Mouse (Mus musculus): ENCODE data around the gene Tmed2. TPM values are rescaled to one million over a fixed set of nuclear protein-coding genes. Genes with fewer than 3 reads are reported as not detected.

Tmed2 gene
- polyA plus RNA-seq, 1 experiment from 2014 or later: 397 TPM

- no peak overlapping the region for H3K4me2 ChIP-seq (ENCODE audit: low read length)
- no peak overlapping the region for H3K9ac ChIP-seq (replicated peaks; ENCODE audit: low read depth, low read length)
- H3K27me3 ChIP-seq (replicated peaks; ENCODE audit: control insufficient read depth, insufficient read depth, low read length): no peaks in the 10 kb centered on the region
- no peaks in the 10 kb centered on the region for H3K4me1 ChIP-seq (replicated peaks; ENCODE audit: control insufficient read depth, insufficient read depth, low read length)
- H3K36me3 ChIP-seq (ENCODE audit: control insufficient read depth, insufficient read depth): peaks cover 5% of the 10 kb centered on the region; the same call in 1 of the 2 replicates
- H3K4me3 ChIP-seq (replicated peaks; ENCODE audit: low read length): no peak overlapping the region
- H3K9me3 ChIP-seq (ENCODE audit: control insufficient read depth, low read length): no peaks in the 10 kb centered on the region
- WGBS: 81% methylated on average over 10 of the region's 10 CpGs
- H3K27ac ChIP-seq (ENCODE audit: low read length): no peak overlapping the region
- no peak for ATAC-seq
These were observed 21.8 kb upstream of the Tmed2 start for GRCm38 (mm10) chr5:124518648-124519047.

GRCm38 (mm10) chr5:124521588-124521987 lies 18.9 kb upstream of the Tmed2 start:
- no peak for ATAC-seq
- H3K27ac ChIP-seq (ENCODE audit: low read length): no peak overlapping the region
- no peak overlapping the region for H3K4me3 ChIP-seq (replicated peaks; ENCODE audit: low read length)
- no peaks in the 10 kb centered on the region for H3K4me1 ChIP-seq (replicated peaks; ENCODE audit: control insufficient read depth, insufficient read depth, low read length)
- 87% methylated on average over 4 of the region's 4 CpGs for WGBS
- H3K9me3 ChIP-seq (ENCODE audit: control insufficient read depth, low read length): no peaks in the 10 kb centered on the region
- no peak overlapping the region for H3K4me2 ChIP-seq (ENCODE audit: low read length)
- H3K27me3 ChIP-seq (replicated peaks; ENCODE audit: control insufficient read depth, insufficient read depth, low read length): no peaks in the 10 kb centered on the region
- no peak overlapping the region for H3K9ac ChIP-seq (replicated peaks; ENCODE audit: low read depth, low read length)
- H3K36me3 ChIP-seq (ENCODE audit: control insufficient read depth, insufficient read depth): no peaks in the 10 kb centered on the region

- Histone ChIP-seq H3K4me1 (replicated peaks; ENCODE audit: control insufficient read depth, insufficient read depth, low read length) (no peaks in the 10 kb centered on the region; the same call in 1 of the 2 replicates), H3K27me3 (replicated peaks; ENCODE audit: control insufficient read depth, insufficient read depth, low read length) (no peaks in the 10 kb centered on the region), H3K9me3 (ENCODE audit: control insufficient read depth, low read length) (no peaks in the 10 kb centered on the region), H3K27ac (ENCODE audit: low read length) (no peak overlapping the region), H3K4me2 (ENCODE audit: low read length) (no peak overlapping the region), H3K36me3 (ENCODE audit: control insufficient read depth, insufficient read depth) (no peaks in the 10 kb centered on the region), H3K9ac (replicated peaks; ENCODE audit: low read depth, low read length) (no peak overlapping the region), H3K4me3 (replicated peaks; ENCODE audit: low read length) (no peak overlapping the region)
- WGBS: 95% methylated on average over 8 of the region's 8 CpGs
- ATAC-seq: no peak
These were observed 17.5 kb upstream of the Tmed2 start for GRCm38 (mm10) chr5:124523032-124523431.

- no peak overlapping the region for H3K4me3 ChIP-seq (replicated peaks; ENCODE audit: low read length)
- H3K4me2 ChIP-seq (ENCODE audit: low read length): no peak overlapping the region
- H3K4me1 ChIP-seq (replicated peaks; ENCODE audit: control insufficient read depth, insufficient read depth, low read length): peaks cover 18% of the 10 kb centered on the region
- no peaks in the 10 kb centered on the region for H3K36me3 ChIP-seq (ENCODE audit: control insufficient read depth, insufficient read depth)
- no peak overlapping the region for H3K9ac ChIP-seq (replicated peaks; ENCODE audit: low read depth, low read length)
- no peaks in the 10 kb centered on the region for H3K9me3 ChIP-seq (ENCODE audit: control insufficient read depth, low read length)
- H3K27ac ChIP-seq (ENCODE audit: low read length): no peak overlapping the region
- 92% methylated on average over 5 of the region's 5 CpGs for WGBS
- no peak for ATAC-seq
- no peaks in the 10 kb centered on the region for H3K27me3 ChIP-seq (replicated peaks; ENCODE audit: control insufficient read depth, insufficient read depth, low read length)
These were observed 15.6 kb upstream of the Tmed2 start for GRCm38 (mm10) chr5:124524943-124525342.

GRCm38 (mm10) chr5:124528351-124528750 lies 12.1 kb upstream of the Tmed2 start:
- Histone ChIP-seq H3K9me3 (ENCODE audit: control insufficient read depth, low read length) (no peaks in the 10 kb centered on the region), H3K4me3 (replicated peaks; ENCODE audit: low read length) (no peak overlapping the region), H3K27me3 (replicated peaks; ENCODE audit: control insufficient read depth, insufficient read depth, low read length) (no peaks in the 10 kb centered on the region), H3K4me2 (ENCODE audit: low read length) (no peak overlapping the region; the same call in 1 of the 2 replicates), H3K27ac (ENCODE audit: low read length) (no peak overlapping the region), H3K4me1 (replicated peaks; ENCODE audit: control insufficient read depth, insufficient read depth, low read length) (peaks cover 31% of the 10 kb centered on the region), H3K36me3 (ENCODE audit: control insufficient read depth, insufficient read depth) (no peaks in the 10 kb centered on the region), H3K9ac (replicated peaks; ENCODE audit: low read depth, low read length) (no peak overlapping the region)
- 66% methylated on average over 4 of the region's 4 CpGs for WGBS
- ATAC-seq: no peak

GRCm38 (mm10) chr5:124528791-124529190 lies 11.7 kb upstream of the Tmed2 start:
- Histone ChIP-seq H3K27me3 (replicated peaks; ENCODE audit: control insufficient read depth, insufficient read depth, low read length) (no peaks in the 10 kb centered on the region), H3K27ac (ENCODE audit: low read length) (no peak overlapping the region), H3K4me3 (replicated peaks; ENCODE audit: low read length) (no peak overlapping the region), H3K9ac (replicated peaks; ENCODE audit: low read depth, low read length) (no peak overlapping the region), H3K36me3 (ENCODE audit: control insufficient read depth, insufficient read depth) (no peaks in the 10 kb centered on the region), H3K4me2 (ENCODE audit: low read length) (peak overlapping the region; percentile 6), H3K9me3 (ENCODE audit: control insufficient read depth, low read length) (no peaks in the 10 kb centered on the region), H3K4me1 (replicated peaks; ENCODE audit: control insufficient read depth, insufficient read depth, low read length) (peaks cover 31% of the 10 kb centered on the region)
- WGBS: 40% methylated on average over 9 of the region's 9 CpGs
- no peak for ATAC-seq

- WGBS: 38% methylated on average over 8 of the region's 8 CpGs
These were observed 11.3 kb upstream of the Tmed2 start for GRCm38 (mm10) chr5:124529191-124529651.

GRCm38 (mm10) chr5:124529697-124530096 lies 10.8 kb upstream of the Tmed2 start:
- H3K4me2 ChIP-seq (ENCODE audit: low read length): peak overlapping the region; percentile 79
- no peaks in the 10 kb centered on the region for H3K36me3 ChIP-seq (ENCODE audit: control insufficient read depth, insufficient read depth)
- peak overlapping the region; percentile 85 for H3K4me3 ChIP-seq (replicated peaks; ENCODE audit: low read length)
- H3K27me3 ChIP-seq (replicated peaks; ENCODE audit: control insufficient read depth, insufficient read depth, low read length): no peaks in the 10 kb centered on the region
- WGBS: 70% methylated on average over 8 of the region's 8 CpGs
- ATAC-seq: no peak
- no peaks in the 10 kb centered on the region for H3K9me3 ChIP-seq (ENCODE audit: control insufficient read depth, low read length)
- H3K9ac ChIP-seq (replicated peaks; ENCODE audit: low read depth, low read length): no peak overlapping the region
- H3K27ac ChIP-seq (ENCODE audit: low read length): no peak overlapping the region
- H3K4me1 ChIP-seq (replicated peaks; ENCODE audit: control insufficient read depth, insufficient read depth, low read length): peaks cover 31% of the 10 kb centered on the region

More at GRCm38 (mm10) chr5:124529191-124529651, 11.3 kb upstream of the Tmed2 start:
- no peak overlapping the region for H3K4me3 ChIP-seq (replicated peaks; ENCODE audit: low read length)
- peaks cover 31% of the 10 kb centered on the region for H3K4me1 ChIP-seq (replicated peaks; ENCODE audit: control insufficient read depth, insufficient read depth, low read length)
- ATAC-seq: no peak
- H3K36me3 ChIP-seq (ENCODE audit: control insufficient read depth, insufficient read depth): no peaks in the 10 kb centered on the region
- no peaks in the 10 kb centered on the region for H3K27me3 ChIP-seq (replicated peaks; ENCODE audit: control insufficient read depth, insufficient read depth, low read length)
- H3K4me2 ChIP-seq (ENCODE audit: low read length): peak overlapping the region; percentile 79
- no peaks in the 10 kb centered on the region for H3K9me3 ChIP-seq (ENCODE audit: control insufficient read depth, low read length)
- no peak overlapping the region for H3K27ac ChIP-seq (ENCODE audit: low read length)
- peak overlapping the region; percentile 16; the same call in 1 of the 2 replicates for H3K9ac ChIP-seq (replicated peaks; ENCODE audit: low read depth, low read length)

- Histone ChIP-seq H3K4me3 (replicated peaks; ENCODE audit: low read length) (peak within 1 kb of the TSS; percentile 85), H3K27ac (ENCODE audit: low read length) (peak within 1 kb of the TSS; percentile 70), H3K9ac (replicated peaks; ENCODE audit: low read depth, low read length) (peak within 1 kb of the TSS; percentile 76), H3K27me3 (replicated peaks; ENCODE audit: control insufficient read depth, insufficient read depth, low read length) (no peaks in the 10 kb centered on the region; the same call in 1 of the 2 replicates), H3K4me2 (ENCODE audit: low read length) (peak within 1 kb of the TSS; percentile 79), H3K36me3 (ENCODE audit: control insufficient read depth, insufficient read depth) (no peaks in the 10 kb centered on the region), H3K4me1 (replicated peaks; ENCODE audit: control insufficient read depth, insufficient read depth, low read length) (peaks cover 31% of the 10 kb centered on the region), H3K9me3 (ENCODE audit: control insufficient read depth, low read length) (no peaks in the 10 kb centered on the region)
- peak; percentile 96 for ATAC-seq
- WGBS: under 1% methylated on average over 77 of the region's 96 CpGs
These were observed 9.6 kb upstream of the Tmed2 start, which contains the start of gene Rilpl1 for GRCm38 (mm10) chr5:124530655-124531582. Gene Rilpl1, minus strand, starts transcription at chr5:124531391.

Measured in forebrain, embryonic 16.5 days (tissue).